Mouse (Mus musculus) ES-Bruce4 (cell line): ENCODE measurements around the gene Rnps1.

Source experiments
- CTCF ChIP-seq: IDR thresholded peaks from one replicate; pipeline ENCODE4 v1.8.1; 2011; ENCODE audit warnings: low read depth, low read length
- POLR2A ChIP-seq: IDR thresholded peaks from one replicate; pipeline ENCODE4 v1.8.1; 2011; ENCODE audit warnings: low read length; ENCODE audit not compliant: insufficient read depth

GRCm38 (mm10) chr17:24425905-24426304, 11.5 kb downstream of the Rnps1 start:
- TF ChIP-seq POLR2A (no peak), CTCF (no peak)
